Mouse (Mus musculus) liver, postnatal 0 days (tissue): ENCODE data around the gene Anapc7. TPM values are rescaled to one million over a fixed set of nuclear protein-coding genes. Genes with fewer than 3 reads are reported as not detected.
A peak's percentile ranks its signal among the peaks of the same experiment; 100 is the strongest.
"Not testable (repeated sequence)": the region's sequence is repeated elsewhere in the genome, so short reads cannot be mapped to it uniquely, and the experiment has no call there.

Experiments
- ATAC-seq: fragments of 200-750 bp; cut with Nextera tagmentation; 2 replicates; pipeline ENCODE4 v1.8.0; 2017; ENCODE audit warnings: mild to moderate bottlenecking, moderate library complexity
- DNase-seq: peaks from one replicate; pipeline ENCODE4 v3.0.0-alpha.2; 2016
- H3K27ac ChIP-seq: fragments of 300-500 bp; sonication (generic); 2 replicates; pipeline ENCODE4 v1.5.1; 2014; ENCODE audit warnings: antibody characterized with exemption, moderate library complexity, mild to moderate bottlenecking, low read depth
- H3K27me3 ChIP-seq: fragments of 300-500 bp; sonication (generic); 2 replicates; pipeline ENCODE4 v1.6.1; 2014; ENCODE audit warnings: low read length, control low read depth, mixed read lengths; ENCODE audit not compliant: insufficient read depth
- H3K36me3 ChIP-seq: fragments of 300-500 bp; sonication (generic); replicated peaks from 2 replicates; pipeline ENCODE4 v1.6.1; 2014; ENCODE audit warnings: mild to moderate bottlenecking, control low read depth, low read length, moderate library complexity, mixed read lengths; ENCODE audit not compliant: insufficient read depth
- H3K4me1 ChIP-seq: fragments of 300-500 bp; sonication (generic); 2 replicates; pipeline ENCODE4 v1.6.1; 2014; ENCODE audit warnings: antibody characterized with exemption, mild to moderate bottlenecking, control low read depth; ENCODE audit not compliant: insufficient read depth
- H3K4me2 ChIP-seq: fragments of 300-500 bp; sonication (generic); 2 replicates; pipeline ENCODE4 v1.6.1; 2014; ENCODE audit warnings: low read depth, mild to moderate bottlenecking, low read length, moderate library complexity, mixed read lengths
- H3K4me3 ChIP-seq: fragments of 300-500 bp; sonication (generic); 2 replicates; pipeline ENCODE4 v1.5.1; 2014; ENCODE audit warnings: low read depth, low read length
- H3K9ac ChIP-seq: fragments of 300-500 bp; sonication (generic); replicated peaks from 2 replicates; pipeline ENCODE4 v1.6.1; 2014; ENCODE audit warnings: mild to moderate bottlenecking, moderate library complexity
- H3K9me3 ChIP-seq: fragments of 300-500 bp; sonication (generic); 2 replicates; pipeline ENCODE4 v1.6.1; 2016; ENCODE audit warnings: mild to moderate bottlenecking, control low read depth, low read length, mixed read lengths
- CTCF ChIP-seq: sonication (generic); IDR thresholded peaks from 2 replicates; pipeline ENCODE4 v1.5.1; 2016; ENCODE audit warnings: antibody characterized with exemption, low read depth
- EP300 ChIP-seq: IDR thresholded peaks from 2 replicates; pipeline ENCODE4 v1.6.1; 2016; ENCODE audit warnings: antibody characterized with exemption, low read depth, mild to moderate bottlenecking
- whole genome bisulfite sequencing: fragments of 180-500 bp; shearing (Covaris S2); extraction: QIAGEN DNeasy Blood & Tissue Kit; methylation state at CpG from one replicate; pipeline ENCODE4 v1.1.7; 2014; ENCODE audit not compliant: insufficient replicate concordance; 5-methylcytosine and 5-hydroxymethylcytosine counted together
- polyA plus RNA-seq: library from polyadenylated mRNA; unstranded; fragments of >200 nt; fragmentation: Nextera tagmentation; extraction: Ambion mirVana; gene quantifications from 2 replicates; pipeline ENCODE4 v1.2.1, GENCODE M21; 2015

Anapc7 gene
- polyA plus RNA-seq, 1 experiment from 2014 or later = 11.8 TPM

- Histone ChIP-seq H3K4me1 (no peaks in the 10 kb centered on the region), H3K36me3 (0 out of 2 replicates have a peak, but pooled peaks cover 2% of the 10 kb centered on the region), H3K4me3 (no peak overlapping the region), H3K9me3 (no peaks in the 10 kb centered on the region), H3K27ac (no peak overlapping the region), H3K27me3 (no peaks in the 10 kb centered on the region), H3K4me2 (no peak overlapping the region), H3K9ac (no peak overlapping the region)
- TF ChIP-seq EP300 (no peak), CTCF (no peak)
- no peak for ATAC-seq
- DNase-seq = no peak
- WGBS = 55% methylated on average over 6 of the region's 6 CpGs
Observed at GRCm38 (mm10) chr5:122412826-122413225, 8.7 kb upstream of the Anapc7 start.

DNA sequence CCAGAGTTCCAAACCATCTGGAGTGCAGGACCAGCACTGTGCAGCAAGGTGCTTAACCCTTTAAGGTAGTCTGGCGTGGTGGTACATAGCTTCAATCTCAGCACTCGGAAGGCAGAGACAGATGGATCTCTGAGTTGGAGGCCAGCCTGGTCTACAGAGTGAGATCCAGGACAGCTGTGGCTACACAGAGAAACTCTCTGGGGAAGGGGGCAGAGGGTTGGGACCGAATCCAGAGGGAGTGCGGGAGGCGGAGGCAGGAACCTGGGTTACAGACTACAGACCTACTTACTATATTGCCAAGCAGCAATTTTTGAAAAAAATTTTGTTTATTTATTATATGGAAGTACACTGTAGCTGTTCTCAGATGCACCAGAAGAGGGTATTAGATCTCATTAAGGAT lies 7.1 kb upstream of the Anapc7 start:
- Histone ChIP-seq H3K9ac (no peak overlapping the region), H3K4me1 (no peaks in the 10 kb centered on the region), H3K4me2 (no peak overlapping the region), H3K9me3 (no peaks in the 10 kb centered on the region), H3K27ac (no peak overlapping the region), H3K36me3 (0 out of 2 replicates have a peak, but pooled peaks cover 2% of the 10 kb centered on the region), H3K27me3 (no peaks in the 10 kb centered on the region), H3K4me3 (no peak overlapping the region)
- 90% methylated on average over 5 of the region's 5 CpGs for WGBS
- ATAC-seq (no peak), DNase-seq (no peak)
- TF ChIP-seq EP300 (no peak), CTCF (no peak)

- 81% methylated on average over 12 of the region's 12 CpGs for WGBS
- Histone ChIP-seq H3K4me3 (no peak overlapping the region), H3K36me3 (no peaks in the 10 kb centered on the region), H3K27ac (no peak overlapping the region), H3K27me3 (no peaks in the 10 kb centered on the region), H3K9ac (no peak overlapping the region), H3K4me2 (no peak overlapping the region), H3K4me1 (no peaks in the 10 kb centered on the region), H3K9me3 (no peaks in the 10 kb centered on the region)
- no peak for DNase-seq
- TF ChIP-seq EP300 (no peak), CTCF (no peak)
- ATAC-seq = no peak
Observed at GRCm38 (mm10) chr5:122415465-122415864, 6.0 kb upstream of the Anapc7 start.

DNA sequence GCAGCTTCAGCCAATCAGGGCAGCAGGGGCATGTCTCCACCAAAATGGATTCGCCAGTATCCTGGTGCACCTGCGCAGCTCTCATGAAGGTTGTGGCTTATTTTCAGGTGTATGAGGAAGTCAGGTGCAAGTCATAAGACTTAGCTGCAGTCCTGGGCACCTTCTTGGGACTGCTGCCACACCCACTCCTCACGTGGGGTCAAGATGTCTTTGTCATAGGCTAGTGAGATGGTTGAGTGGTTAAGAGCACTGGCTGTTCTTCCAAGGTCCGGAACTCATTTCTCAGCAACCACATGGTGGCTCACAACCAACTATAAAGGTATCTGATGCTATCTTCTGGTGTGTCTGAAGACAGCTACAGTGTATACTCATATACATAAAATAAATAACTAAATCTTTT lies 817 bp upstream of the Anapc7 start:
- H3K4me2 ChIP-seq, H3K4me1 ChIP-seq, DNase-seq, H3K9me3 ChIP-seq, H3K4me3 ChIP-seq, H3K27me3 ChIP-seq, H3K27ac ChIP-seq, ATAC-seq, H3K36me3 ChIP-seq, H3K9ac ChIP-seq: not testable (repeated sequence)
- 62% methylated on average over 4 of the region's 4 CpGs for WGBS

DNA sequence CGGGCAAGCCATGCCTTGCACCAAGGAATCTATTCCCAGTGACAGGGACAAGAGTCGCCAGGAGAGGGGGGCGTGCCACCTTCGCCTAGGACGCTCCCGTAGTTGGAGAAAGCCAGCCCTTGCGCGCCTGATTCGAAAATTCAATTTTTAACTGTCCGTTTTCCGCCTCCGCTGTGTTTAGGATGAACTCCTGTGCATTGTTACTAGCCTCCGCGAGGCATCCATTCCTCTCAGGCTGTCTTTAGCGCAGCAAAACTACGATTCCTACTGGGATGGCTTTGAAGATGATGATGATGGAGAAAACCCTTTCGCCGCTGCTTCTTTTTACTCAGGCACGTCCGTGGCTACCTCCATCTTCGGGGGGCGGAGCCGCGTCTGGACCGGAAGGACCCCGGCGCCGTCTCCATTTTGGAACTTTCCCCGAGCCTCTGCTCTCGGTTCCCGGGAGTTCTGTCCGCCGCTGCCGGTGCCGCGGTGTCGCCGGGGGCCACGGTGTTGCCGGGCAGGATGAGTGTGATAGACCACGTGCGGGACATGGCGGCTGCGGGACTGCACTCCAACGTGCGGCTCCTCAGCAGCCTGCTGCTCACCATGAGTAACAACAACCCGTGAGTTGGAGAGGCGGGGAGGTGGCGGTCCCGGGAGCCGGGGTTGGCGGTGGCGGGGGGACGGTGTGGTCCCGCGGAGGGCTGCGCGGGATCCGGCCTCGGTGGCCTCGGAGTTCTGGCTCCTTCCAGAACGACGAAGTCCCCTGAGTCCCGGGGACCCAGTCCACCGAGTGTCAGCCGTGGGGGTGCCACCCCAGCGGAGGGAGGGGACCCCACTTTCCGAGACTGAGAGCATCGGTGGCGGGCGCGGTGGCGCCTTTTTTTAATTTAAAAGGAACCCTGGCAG lies 825 bp downstream of the Anapc7 start:
- H3K27ac ChIP-seq = peak overlapping the region; percentile 77
- peaks cover 8% of the 10 kb centered on the region for H3K4me1 ChIP-seq
- ATAC-seq (peak; percentile 90), DNase-seq (peak; percentile 92)
- H3K4me3 ChIP-seq = peak overlapping the region; percentile 80
- TF ChIP-seq CTCF (peak; percentile 33), EP300 (peak; percentile 80)
- no peaks in the 10 kb centered on the region; the same call in 1 of the 2 replicates for H3K36me3 ChIP-seq
- peak overlapping the region; percentile 81 for H3K4me2 ChIP-seq
- no peaks in the 10 kb centered on the region for H3K27me3 ChIP-seq
- peak overlapping the region; percentile 86 for H3K9ac ChIP-seq
- under 1% methylated on average over 73 of the region's 73 CpGs for WGBS
- H3K9me3 ChIP-seq = no peaks in the 10 kb centered on the region

DNA sequence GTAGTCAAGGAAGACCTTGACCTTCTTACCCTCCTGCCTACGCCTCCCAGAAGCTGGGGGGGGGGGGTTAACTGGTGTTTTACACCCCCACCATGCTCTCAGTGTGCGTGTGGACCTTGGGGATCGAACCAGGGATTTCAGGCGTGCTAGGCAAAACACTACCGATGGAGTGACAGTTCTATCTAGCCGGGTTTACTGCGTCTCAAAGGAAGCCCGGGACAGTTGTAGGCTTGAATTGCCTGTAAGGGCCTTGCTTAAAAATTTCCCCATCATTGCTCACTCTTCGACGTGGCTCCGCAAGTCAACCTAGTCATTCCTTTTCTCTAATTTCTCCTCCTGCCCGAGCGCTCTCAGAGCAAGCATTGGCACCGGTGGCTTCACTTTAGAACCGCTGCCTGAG lies 1.6 kb downstream of the Anapc7 start:
- H3K4me3 ChIP-seq = peak overlapping the region; percentile 80
- TF ChIP-seq CTCF (no peak), EP300 (no peak)
- H3K27ac ChIP-seq = peak overlapping the region; percentile 77
- WGBS = 21% methylated on average over 15 of the region's 15 CpGs
- H3K4me2 ChIP-seq = peak overlapping the region; percentile 81
- H3K36me3 ChIP-seq = peaks cover 3% of the 10 kb centered on the region
- ATAC-seq (no peak), DNase-seq (no peak)
- peak overlapping the region; percentile 86 for H3K9ac ChIP-seq
- H3K27me3 ChIP-seq = no peaks in the 10 kb centered on the region
- H3K9me3 ChIP-seq = no peaks in the 10 kb centered on the region
- peaks cover 8% of the 10 kb centered on the region for H3K4me1 ChIP-seq
